Mouse (Mus musculus): ENCODE measurements at regions not wholly inside any gene's neighbourhood (a gene's known extent, or its start where the extent isn't known, plus 50 kb on each side); places are given as distances from the start of the nearest gene placed in this dataset.

DNA sequence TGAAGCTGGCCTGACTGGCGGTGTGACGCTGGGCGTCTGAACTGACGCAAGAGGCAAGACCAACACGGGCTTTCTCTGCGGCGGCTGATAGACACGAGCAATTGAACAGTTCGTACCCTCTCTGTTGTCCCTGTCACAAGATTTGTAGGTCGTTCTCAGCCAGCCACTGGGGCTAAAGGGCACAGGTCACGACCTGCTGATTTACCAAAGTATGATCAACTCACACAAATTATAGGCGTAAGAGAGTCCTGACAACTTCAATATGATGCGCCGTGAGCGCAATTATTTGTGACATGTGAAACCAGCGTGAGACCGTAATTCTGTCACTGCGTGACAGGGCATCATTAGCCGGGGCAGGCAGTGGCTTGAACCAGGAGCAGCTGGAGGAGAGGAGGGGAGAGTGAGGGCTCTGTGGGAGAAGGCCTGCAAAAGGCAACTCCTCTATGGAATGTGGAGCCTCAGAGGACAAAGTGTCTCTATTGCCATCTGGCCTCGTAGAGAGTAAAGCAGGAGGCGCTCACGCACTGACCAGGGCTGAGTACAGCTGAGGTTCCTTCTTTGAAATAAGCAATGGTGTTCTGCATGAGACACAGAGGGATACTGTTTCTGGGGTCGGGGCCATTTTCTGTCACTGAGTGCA is 181.4 kb upstream of the Habp2 start:
- TF ChIP-seq MAX (IDR thresholded peaks at IDR 0.05; ENCODE audit: low read depth) (no peak), POLR2AphosphoS2 (IDR thresholded peaks at IDR 0.05; ENCODE audit: insufficient read length, low read depth) (no peak), POLR2A (IDR thresholded peaks at IDR 0.05; ENCODE audit: insufficient read length, low read depth) (no peak), USF1 (IDR thresholded peaks at IDR 0.05; ENCODE audit: low read depth) (no peak), CEBPB (IDR thresholded peaks at IDR 0.05; ENCODE audit: insufficient read depth, poor library complexity, severe bottlenecking) (no peak), E2F4 (IDR thresholded peaks at IDR 0.05; ENCODE audit: insufficient read depth) (no peak)

Measured in myocyte (in vitro differentiated cells).